ENCODE assay signal across 12 mouse cellular contexts in genomic region chr4:151569586-151569985, GRCm38 (mm10).
DNase-seq lines count a peak whose midpoint lies in the region; ATAC-seq lines count a peak whose summit lies in the region.
"Had no signal": no experiment of that assay in that cellular context is flagged by ENCODE, and none has a peak within 500 bp of the region (broad histone marks: within the 10 kb centered on the region; RNA-seq: fewer than 3 reads in every experiment).

No protein-coding gene starts in this region.

- DNase-seq in layer of hippocampus, adult 18-20 months (ENCODE audit: low spot score in 2 of 2): peak; percentile 21 to 49
- no peak for DNase-seq in layer of hippocampus, adult 9-10 months (ENCODE audit: low spot score)
- DNase-seq in MN1 (ENCODE audit: low spot score): peak; percentile 30
- peak; percentile 34 to 51 for DNase-seq in cerebellum, adult 18-20 months
- peak; percentile 55 to 59 for DNase-seq in cerebellum, postnatal 25 days
- DNase-seq in embryo, embryonic 10.5 days (ENCODE audit: low spot score): no peak
- no peak for DNase-seq in right cerebral cortex, adult 18-20 months
- DNase-seq: gastrocnemius, postnatal 10 days; heart, adult 18-20 months; right cerebral cortex, postnatal 25 days; thymus, adult 2 months had no signal

- no peak for ATAC-seq in erythroid progenitor cell, adult 5-6 weeks (replicated peaks; ENCODE audit: low FRiP score, poor library complexity, severe bottlenecking)

Comparison
In these comparisons a context has a peak if more than half of its experiments do, and no peak if none do; other contexts are left out.
1. DNase-seq: peak in layer of hippocampus, adult 18-20 months (2 of 2), MN1 (single experiment), cerebellum, adult 18-20 months (2 of 2) and cerebellum, postnatal 25 days (2 of 2); none in layer of hippocampus, adult 9-10 months (single experiment), embryo, embryonic 10.5 days (single experiment) and right cerebral cortex, adult 18-20 months (single experiment).